Mouse (Mus musculus): ENCODE measurements around the gene Zfp768. TPM values are rescaled to one million over a fixed set of nuclear protein-coding genes. Genes with fewer than 3 reads are reported as not detected.
A peak's percentile ranks its signal among the peaks of the same experiment; 100 is the strongest.
"Not testable (repeated sequence)": the region's sequence is repeated elsewhere in the genome, so short reads cannot be mapped to it uniquely, and the experiment has no call there.

The Zfp768 gene
- polyA plus RNA-seq, 1 experiment from 2014 or later, result 9.0 TPM

DNA sequence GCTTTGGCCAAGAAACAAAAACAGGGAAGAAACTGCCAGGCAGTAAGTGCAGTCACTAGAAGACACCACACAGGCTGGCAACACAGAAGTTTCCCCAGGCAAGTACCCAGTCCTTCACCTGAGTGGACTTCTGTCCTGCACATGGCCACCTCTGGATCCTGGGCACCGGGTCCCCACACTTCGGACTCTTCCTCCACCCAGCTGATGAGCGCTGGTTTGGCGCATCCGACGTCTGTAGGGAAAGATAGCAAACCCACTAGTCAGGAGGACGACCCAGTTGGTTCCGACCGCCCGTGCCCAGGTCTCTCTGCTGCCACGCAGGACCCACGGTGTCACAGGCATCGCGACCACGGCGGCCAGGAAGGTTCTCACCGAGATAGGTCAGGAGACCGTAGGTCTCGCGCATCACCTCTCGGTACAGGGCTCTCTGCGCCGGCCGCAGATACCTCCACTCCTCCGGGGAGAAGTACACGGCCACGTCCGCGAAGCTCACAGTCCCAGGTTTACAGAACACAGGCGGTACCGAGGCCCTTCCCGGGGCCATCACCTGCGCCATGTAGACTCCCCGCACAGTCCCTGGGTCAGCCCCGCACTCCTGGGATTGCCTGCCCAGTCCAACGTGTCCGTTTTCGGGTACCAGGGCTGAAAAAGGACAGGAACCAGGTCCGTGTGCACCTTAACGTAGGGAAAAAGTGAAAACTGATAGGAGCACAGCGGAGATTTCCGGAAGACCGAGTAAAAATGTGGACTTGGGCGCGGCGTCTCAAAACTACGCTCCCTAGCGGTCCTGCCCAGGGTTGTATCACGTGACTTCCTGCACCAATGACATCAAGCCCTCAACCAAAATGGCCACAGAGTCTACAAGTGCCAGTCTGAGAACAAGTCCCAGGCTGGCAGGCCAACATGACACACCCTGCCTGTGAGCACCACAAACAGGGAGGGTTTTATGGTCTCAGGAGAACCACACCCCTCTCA is 30.2 kb upstream of the Zfp768 start, which contains the start of gene Zfp747:
Gene Zfp747 (minus strand): TSS at position 780 of the 975 bp plus-strand sequence.
- Histone ChIP-seq H3K4me3 (ENCODE audit: low read depth, low read length) (peak within 1 kb of the TSS; percentile 67), H3K27ac (replicated peaks) (peak within 1 kb of the TSS; percentile 82; the same call in 1 of the 2 replicates), H3K4me2 (replicated peaks; ENCODE audit: low read depth) (peak within 1 kb of the TSS; percentile 74), H3K9ac (ENCODE audit: low read length) (peak within 1 kb of the TSS; percentile 77)
- peak; percentile 95 for DNase-seq (ENCODE audit: low spot score)
- not testable (repeated sequence) for H3K9me3 ChIP-seq (ENCODE audit: control insufficient read depth, low read length); H3K36me3 ChIP-seq (ENCODE audit: control insufficient read depth, insufficient read depth, low read length); H3K27me3 ChIP-seq (ENCODE audit: control insufficient read depth, insufficient read depth, low read length); H3K4me1 ChIP-seq (replicated peaks; ENCODE audit: control insufficient read depth, insufficient read depth)
- peak; percentile 97 for ATAC-seq (ENCODE audit: low FRiP score, low TSS enrichment)
- 1% methylated on average over 45 of the region's 49 CpGs for WGBS
- peak; percentile 80 for TF ChIP-seq CTCF (IDR thresholded peaks at IDR 0.05; ENCODE audit: low read depth)

DNA sequence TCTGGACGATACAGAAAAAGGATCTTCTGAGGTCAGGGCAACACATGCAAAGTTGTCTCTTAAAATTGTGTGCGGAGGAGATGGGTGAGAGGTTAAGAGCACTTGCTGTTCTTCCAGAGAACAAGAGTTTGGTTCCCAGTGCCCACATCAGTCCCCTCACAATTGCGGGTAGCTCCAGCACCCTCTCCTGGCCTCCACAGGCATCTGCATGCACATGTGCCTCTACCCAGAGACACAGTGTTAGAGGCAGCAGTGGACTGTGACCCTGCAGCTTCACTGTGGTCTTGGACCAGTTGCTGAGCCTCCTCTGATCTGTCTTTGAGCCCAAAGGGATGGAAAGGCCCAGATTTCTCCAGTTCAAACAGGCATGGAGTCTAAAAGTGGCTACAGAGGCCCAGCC is 26.5 kb upstream of the Zfp768 start:
- not testable (repeated sequence) for H3K9me3 ChIP-seq (ENCODE audit: control insufficient read depth, low read length); H3K27ac ChIP-seq (replicated peaks); H3K9ac ChIP-seq (ENCODE audit: low read length); H3K4me3 ChIP-seq (ENCODE audit: low read depth, low read length); H3K36me3 ChIP-seq (ENCODE audit: control insufficient read depth, insufficient read depth, low read length); H3K4me1 ChIP-seq (replicated peaks; ENCODE audit: control insufficient read depth, insufficient read depth); H3K27me3 ChIP-seq (ENCODE audit: control insufficient read depth, insufficient read depth, low read length); H3K4me2 ChIP-seq (replicated peaks; ENCODE audit: low read depth); DNase-seq (ENCODE audit: low spot score); ATAC-seq (ENCODE audit: low FRiP score, low TSS enrichment)
- peak; percentile 34 for TF ChIP-seq CTCF (IDR thresholded peaks at IDR 0.05; ENCODE audit: low read depth)
- WGBS, result 79% methylated on average over 3 of the region's 3 CpGs

DNA sequence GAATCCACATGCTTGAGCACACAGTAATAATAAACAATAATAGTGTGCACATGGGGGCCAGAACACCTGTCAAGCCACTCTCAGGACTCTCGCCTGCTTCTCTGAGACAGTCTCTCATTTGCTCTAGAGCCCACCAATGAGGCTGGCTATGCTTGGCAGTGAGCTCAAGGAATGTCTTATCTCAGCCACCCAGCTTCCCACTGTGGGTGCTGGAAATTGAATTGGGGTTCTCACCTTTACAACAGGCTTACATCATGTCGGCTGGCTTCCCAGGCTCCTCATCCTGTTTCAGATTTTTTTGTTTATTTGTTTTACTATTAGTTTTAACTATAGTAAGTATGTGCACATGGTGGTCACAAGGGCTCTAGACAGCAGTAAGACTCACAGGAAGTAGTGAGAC is 25.8 kb upstream of the Zfp768 start:
- Histone ChIP-seq H3K27me3 (ENCODE audit: control insufficient read depth, insufficient read depth, low read length) (no peaks in the 10 kb centered on the region), H3K4me2 (replicated peaks; ENCODE audit: low read depth) (no peak overlapping the region), H3K27ac (replicated peaks) (no peak overlapping the region), H3K9me3 (ENCODE audit: control insufficient read depth, low read length) (no peaks in the 10 kb centered on the region), H3K9ac (ENCODE audit: low read length) (no peak overlapping the region), H3K36me3 (ENCODE audit: control insufficient read depth, insufficient read depth, low read length) (no peaks in the 10 kb centered on the region), H3K4me1 (replicated peaks; ENCODE audit: control insufficient read depth, insufficient read depth) (no peaks in the 10 kb centered on the region), H3K4me3 (ENCODE audit: low read depth, low read length) (no peak overlapping the region)
- DNase-seq (ENCODE audit: low spot score) (no peak), ATAC-seq (ENCODE audit: low FRiP score, low TSS enrichment) (no peak)
- TF ChIP-seq EP300 (optimal IDR thresholded peaks at IDR 0.05) (no peak), CTCF (IDR thresholded peaks at IDR 0.05; ENCODE audit: low read depth) (no peak)
- WGBS, result 81% methylated on average over 2 of the region's 2 CpGs

DNA sequence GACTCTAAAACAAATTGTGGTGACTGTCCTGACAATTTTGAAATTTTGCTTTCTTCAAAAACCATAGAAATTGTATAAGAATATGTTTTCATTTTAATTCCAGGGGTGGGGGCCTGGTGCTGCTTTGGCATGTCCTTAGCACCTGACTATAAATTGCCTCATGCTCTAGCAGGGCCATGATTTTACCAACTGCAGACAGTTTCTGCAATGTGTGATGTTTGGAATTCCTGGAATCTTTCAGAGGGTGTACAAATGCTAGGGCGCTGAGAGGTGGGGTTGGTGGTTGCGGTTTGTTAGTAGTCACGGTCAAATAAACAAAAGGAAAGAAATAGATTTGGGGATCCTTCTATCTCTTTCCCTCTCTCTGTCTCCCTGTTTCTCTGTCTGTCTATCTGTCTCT is 20.9 kb upstream of the Zfp768 start:
- no peak overlapping the region for H3K27ac ChIP-seq (replicated peaks)
- no peak for ATAC-seq (ENCODE audit: low FRiP score, low TSS enrichment)
- no peak overlapping the region for H3K4me2 ChIP-seq (replicated peaks; ENCODE audit: low read depth)
- H3K4me3 ChIP-seq (ENCODE audit: low read depth, low read length), result no peak overlapping the region
- no peak overlapping the region for H3K9ac ChIP-seq (ENCODE audit: low read length)
- H3K4me1 ChIP-seq (replicated peaks; ENCODE audit: control insufficient read depth, insufficient read depth), result 0 out of 2 replicates have a peak, but pooled peaks cover 5% of the 10 kb centered on the region
- H3K27me3 ChIP-seq (ENCODE audit: control insufficient read depth, insufficient read depth, low read length), result no peaks in the 10 kb centered on the region
- H3K9me3 ChIP-seq (ENCODE audit: control insufficient read depth, low read length), result no peaks in the 10 kb centered on the region
- 74% methylated on average over 3 of the region's 3 CpGs for WGBS
- TF ChIP-seq CTCF (IDR thresholded peaks at IDR 0.05; ENCODE audit: low read depth) (no peak), EP300 (optimal IDR thresholded peaks at IDR 0.05) (no peak)
- H3K36me3 ChIP-seq (ENCODE audit: control insufficient read depth, insufficient read depth, low read length), result no peaks in the 10 kb centered on the region
- DNase-seq (ENCODE audit: low spot score), result no peak

DNA sequence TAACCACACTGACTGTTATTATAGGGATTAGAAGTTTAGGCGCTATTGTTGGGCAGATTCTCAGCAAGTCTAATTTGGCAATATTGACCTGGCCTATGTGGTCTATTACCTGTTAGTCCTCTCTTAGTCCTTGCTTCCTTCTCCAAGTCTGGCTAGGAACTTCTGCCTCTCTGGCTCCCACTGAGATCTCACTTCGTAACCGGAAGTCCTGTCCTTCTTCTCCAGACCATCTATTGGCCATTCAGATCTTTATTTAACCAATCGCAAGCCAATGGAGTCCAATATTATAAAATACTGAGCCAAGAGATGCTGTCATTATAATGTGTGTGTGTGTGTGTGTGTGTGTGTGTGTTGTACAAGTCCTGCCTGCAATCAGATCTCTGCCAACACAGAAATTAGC is 18.8 kb upstream of the Zfp768 start:
- ATAC-seq (ENCODE audit: low FRiP score, low TSS enrichment), result no peak

DNA sequence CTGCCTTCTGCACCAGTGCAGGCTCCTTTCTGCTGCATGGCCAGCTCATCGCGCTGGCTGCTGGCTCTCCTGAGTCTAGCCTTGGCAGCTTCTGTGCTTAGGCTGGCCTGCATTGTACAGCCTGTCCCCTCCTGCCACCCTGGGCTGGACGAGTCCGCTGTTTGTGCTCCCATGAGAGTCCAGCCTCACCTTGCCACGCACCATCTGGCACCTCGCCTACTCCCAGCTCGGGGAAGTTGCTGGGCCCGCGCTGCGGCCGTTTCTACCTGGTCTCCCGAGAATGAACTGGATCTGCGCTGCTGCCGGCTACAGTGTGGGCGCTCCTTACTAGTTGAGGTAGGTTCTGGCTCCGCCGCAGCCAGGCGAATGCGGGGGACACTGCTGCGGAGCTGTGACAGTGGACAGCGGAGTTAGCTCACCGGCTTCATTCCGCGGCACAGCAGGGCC is 18.1 kb upstream of the Zfp768 start:
- H3K9me3 ChIP-seq (ENCODE audit: control insufficient read depth, low read length), result no peaks in the 10 kb centered on the region
- H3K4me3 ChIP-seq (ENCODE audit: low read depth, low read length), result peak overlapping the region; percentile 35
- no peaks in the 10 kb centered on the region for H3K27me3 ChIP-seq (ENCODE audit: control insufficient read depth, insufficient read depth, low read length)
- 4% methylated on average over 24 of the region's 24 CpGs for WGBS
- ATAC-seq (ENCODE audit: low FRiP score, low TSS enrichment) (peak; percentile 46), DNase-seq (ENCODE audit: low spot score) (peak; percentile 70)
- no peak for TF ChIP-seq CTCF (IDR thresholded peaks at IDR 0.05; ENCODE audit: low read depth)
- TF ChIP-seq EP300 (optimal IDR thresholded peaks at IDR 0.05), result no peak
- no peak overlapping the region for H3K27ac ChIP-seq (replicated peaks)
- peak overlapping the region; percentile 62 for H3K4me2 ChIP-seq (replicated peaks; ENCODE audit: low read depth)
- no peaks in the 10 kb centered on the region for H3K36me3 ChIP-seq (ENCODE audit: control insufficient read depth, insufficient read depth, low read length)
- H3K4me1 ChIP-seq (replicated peaks; ENCODE audit: control insufficient read depth, insufficient read depth), result 0 out of 2 replicates have a peak, but pooled peaks cover 5% of the 10 kb centered on the region
- H3K9ac ChIP-seq (ENCODE audit: low read length), result peak overlapping the region; percentile 61

More for the DNA sequence above, 18.8 kb upstream of the Zfp768 start:
- peak overlapping the region; percentile 62 for H3K4me2 ChIP-seq (replicated peaks; ENCODE audit: low read depth)
- WGBS, result 65% methylated on average over 4 of the region's 4 CpGs
- TF ChIP-seq CTCF (IDR thresholded peaks at IDR 0.05; ENCODE audit: low read depth) (no peak), EP300 (optimal IDR thresholded peaks at IDR 0.05) (no peak)
- H3K27ac ChIP-seq (replicated peaks), result no peak overlapping the region
- H3K36me3 ChIP-seq (ENCODE audit: control insufficient read depth, insufficient read depth, low read length), result no peaks in the 10 kb centered on the region
- H3K9me3 ChIP-seq (ENCODE audit: control insufficient read depth, low read length), result no peaks in the 10 kb centered on the region
- 0 out of 2 replicates have a peak, but pooled peaks cover 5% of the 10 kb centered on the region for H3K4me1 ChIP-seq (replicated peaks; ENCODE audit: control insufficient read depth, insufficient read depth)
- no peaks in the 10 kb centered on the region for H3K27me3 ChIP-seq (ENCODE audit: control insufficient read depth, insufficient read depth, low read length)
- DNase-seq (ENCODE audit: low spot score), result no peak
- H3K4me3 ChIP-seq (ENCODE audit: low read depth, low read length), result peak overlapping the region; percentile 35
- 0 out of 2 replicates have a peak overlapping the region, but pooled peaks have one; percentile 61 for H3K9ac ChIP-seq (ENCODE audit: low read length)
